Mouse (Mus musculus): ENCODE results near the gene Hist1h3d. TPM values are rescaled to one million over a fixed set of nuclear protein-coding genes. Genes with fewer than 3 reads are reported as not detected.
A peak's percentile ranks its signal among the peaks of the same experiment; 100 is the strongest.
"Not testable (repeated sequence)": the region's sequence is repeated elsewhere in the genome, so short reads cannot be mapped to it uniquely, and the experiment has no call there.

Hist1h3d gene
- polyA plus RNA-seq, 1 experiment from 2014 or later, result 2.6 TPM

DNA sequence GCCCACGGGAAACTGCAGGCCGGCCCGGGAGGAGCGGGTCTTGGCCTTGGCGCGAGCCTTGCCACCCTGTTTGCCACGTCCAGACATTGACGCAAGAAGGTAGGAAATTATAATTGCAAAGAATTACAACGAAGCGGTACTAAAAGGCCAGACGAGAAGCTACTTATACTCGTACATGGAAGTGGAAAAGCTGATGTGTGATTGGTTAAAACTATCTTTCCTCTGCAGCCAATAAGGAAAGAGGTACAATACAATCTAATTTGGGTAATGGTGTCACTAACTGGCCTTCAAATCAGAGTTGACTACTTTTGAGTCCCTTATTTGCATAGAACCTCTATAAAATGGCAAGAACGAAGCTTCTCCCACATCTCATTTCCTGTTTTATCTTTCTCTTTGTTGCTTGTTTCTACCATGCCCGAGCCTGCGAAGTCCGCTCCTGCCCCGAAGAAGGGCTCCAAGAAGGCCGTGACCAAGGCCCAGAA is 4.5 kb upstream of the Hist1h3d start, which contains the start of the genes Hist1h2ae and Hist1h2bg:
TSS of gene Hist1h2ae (minus strand) at position 199 of the 482 bp plus-strand sequence.
TSS of gene Hist1h2bg (plus strand) at position 375 of the 482 bp plus-strand sequence.
- Histone ChIP-seq H3K27ac (peak within 1 kb of the TSS; percentile 95), H3K4me1 (replicated peaks; ENCODE audit: insufficient read depth, low read length) (0 out of 2 replicates have a peak, but pooled peaks cover 7% of the 10 kb centered on the region), H3K9me3 (replicated peaks; ENCODE audit: low read length) (no peaks in the 10 kb centered on the region), H3K36me3 (ENCODE audit: insufficient read depth, low read length) (no peaks in the 10 kb centered on the region), H3K9ac (ENCODE audit: low read depth, low read length) (peak within 1 kb of the TSS; percentile 55), H3K27me3 (ENCODE audit: insufficient read depth, low read length) (no peaks in the 10 kb centered on the region), H3K4me2 (ENCODE audit: low read length) (peak within 1 kb of the TSS; percentile 64), H3K4me3 (replicated peaks; ENCODE audit: low read depth, low read length) (peak within 1 kb of the TSS; percentile 48)
- ATAC-seq (replicated peaks; ENCODE audit: low FRiP score, low read depth), result peak; percentile 86
- no peak for TF ChIP-seq CTCF (IDR thresholded peaks at IDR 0.05; ENCODE audit: low read depth)
- peak; percentile 99 for DNase-seq (ENCODE audit: low spot score)
- whole genome bisulfite sequencing, result under 1% methylated on average over 18 of the region's 18 CpGs

DNA sequence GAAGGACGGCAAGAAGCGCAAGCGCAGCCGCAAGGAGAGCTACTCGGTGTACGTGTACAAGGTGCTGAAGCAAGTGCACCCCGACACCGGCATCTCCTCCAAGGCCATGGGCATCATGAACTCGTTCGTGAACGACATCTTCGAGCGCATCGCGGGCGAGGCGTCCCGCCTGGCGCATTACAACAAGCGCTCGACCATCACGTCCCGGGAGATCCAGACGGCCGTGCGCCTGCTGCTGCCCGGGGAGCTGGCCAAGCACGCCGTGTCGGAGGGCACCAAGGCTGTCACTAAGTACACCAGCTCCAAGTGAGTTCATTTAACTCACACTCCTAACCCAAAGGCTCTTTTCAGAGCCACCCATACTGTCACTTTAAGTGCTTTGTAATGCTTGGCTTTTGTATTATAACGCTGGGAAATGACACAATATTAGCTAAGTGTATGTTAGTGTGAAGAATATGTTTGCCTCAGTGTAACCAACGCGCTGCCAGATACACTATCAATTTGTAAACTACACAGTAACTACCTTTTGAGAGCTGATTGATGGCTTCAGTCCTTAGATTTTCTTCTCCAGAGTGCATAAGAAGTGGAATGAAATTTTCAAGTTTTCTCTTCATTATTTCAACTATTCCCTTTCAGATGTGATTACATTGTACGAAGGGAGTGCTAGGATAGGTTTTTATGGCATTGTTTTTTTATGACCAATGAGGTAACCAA is 3.9 kb upstream of the Hist1h3d start:
- Histone ChIP-seq H3K4me3 (replicated peaks; ENCODE audit: low read depth, low read length) (peak overlapping the region; percentile 48), H3K4me2 (ENCODE audit: low read length) (peak overlapping the region; percentile 64), H3K27ac (peak overlapping the region; percentile 95), H3K9ac (ENCODE audit: low read depth, low read length) (peak overlapping the region; percentile 47), H3K4me1 (replicated peaks; ENCODE audit: insufficient read depth, low read length) (peaks cover 12% of the 10 kb centered on the region; the same call in 1 of the 2 replicates)
- H3K9me3 ChIP-seq (replicated peaks; ENCODE audit: low read length); ATAC-seq (replicated peaks; ENCODE audit: low FRiP score, low read depth); H3K27me3 ChIP-seq (ENCODE audit: insufficient read depth, low read length); H3K36me3 ChIP-seq (ENCODE audit: insufficient read depth, low read length): not testable (repeated sequence)
- peak; percentile 48 for DNase-seq (ENCODE audit: low spot score)
- 1% methylated on average over 9 of the region's 34 CpGs for WGBS

DNA sequence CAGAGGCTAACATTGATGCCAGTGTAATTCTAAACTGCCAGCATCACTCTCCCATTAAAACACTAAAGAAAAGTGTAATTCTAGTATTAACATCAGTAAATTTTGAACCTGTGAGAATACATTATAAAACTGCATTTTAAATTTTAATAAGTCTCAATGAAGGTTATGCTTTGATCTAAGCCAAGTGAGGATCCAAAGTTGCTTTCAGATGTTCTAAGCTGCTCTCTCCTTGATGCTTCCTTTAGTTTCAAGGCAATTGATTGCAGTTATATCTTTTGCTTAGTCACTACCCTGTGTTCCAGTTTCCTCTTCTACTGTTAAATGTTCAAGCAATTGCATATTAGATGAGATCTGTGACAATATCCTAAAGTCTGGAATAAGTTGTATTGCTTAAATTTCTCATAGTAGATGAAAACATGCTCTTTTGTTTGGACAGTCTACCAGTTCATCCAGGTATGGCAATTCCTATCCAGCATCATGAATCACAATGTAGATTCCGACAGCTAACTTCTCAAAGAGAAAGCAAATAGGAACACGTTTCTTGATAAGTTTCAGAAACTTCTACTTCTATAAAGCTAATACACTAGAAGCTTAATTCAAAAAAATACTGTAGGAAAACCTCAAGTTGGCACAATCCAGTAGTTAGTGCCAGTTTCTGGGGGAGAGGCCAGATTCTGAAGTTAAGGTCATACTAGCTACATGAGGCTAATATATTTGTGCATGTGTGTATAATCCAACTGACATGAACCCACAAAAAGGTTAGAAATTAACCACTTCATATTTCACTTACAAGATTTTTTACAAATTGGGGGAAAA is 3.1 kb upstream of the Hist1h3d start:
- WGBS, result 19% methylated on average over 2 of the region's 2 CpGs
- H3K27ac ChIP-seq, result peak overlapping the region; percentile 95
- no peaks in the 10 kb centered on the region for H3K27me3 ChIP-seq (ENCODE audit: insufficient read depth, low read length)
- peak overlapping the region; percentile 64 for H3K4me2 ChIP-seq (ENCODE audit: low read length)
- no peaks in the 10 kb centered on the region for H3K36me3 ChIP-seq (ENCODE audit: insufficient read depth, low read length)
- H3K9ac ChIP-seq (ENCODE audit: low read depth, low read length), result peak overlapping the region; percentile 47
- H3K4me1 ChIP-seq (replicated peaks; ENCODE audit: insufficient read depth, low read length), result peaks cover 13% of the 10 kb centered on the region; the same call in 1 of the 2 replicates
- H3K9me3 ChIP-seq (replicated peaks; ENCODE audit: low read length), result no peaks in the 10 kb centered on the region
- no peak for ATAC-seq (replicated peaks; ENCODE audit: low FRiP score, low read depth)
- no peak for TF ChIP-seq CTCF (IDR thresholded peaks at IDR 0.05; ENCODE audit: low read depth)
- peak overlapping the region; percentile 48 for H3K4me3 ChIP-seq (replicated peaks; ENCODE audit: low read depth, low read length)
- DNase-seq (ENCODE audit: low spot score), result peak; percentile 58

DNA sequence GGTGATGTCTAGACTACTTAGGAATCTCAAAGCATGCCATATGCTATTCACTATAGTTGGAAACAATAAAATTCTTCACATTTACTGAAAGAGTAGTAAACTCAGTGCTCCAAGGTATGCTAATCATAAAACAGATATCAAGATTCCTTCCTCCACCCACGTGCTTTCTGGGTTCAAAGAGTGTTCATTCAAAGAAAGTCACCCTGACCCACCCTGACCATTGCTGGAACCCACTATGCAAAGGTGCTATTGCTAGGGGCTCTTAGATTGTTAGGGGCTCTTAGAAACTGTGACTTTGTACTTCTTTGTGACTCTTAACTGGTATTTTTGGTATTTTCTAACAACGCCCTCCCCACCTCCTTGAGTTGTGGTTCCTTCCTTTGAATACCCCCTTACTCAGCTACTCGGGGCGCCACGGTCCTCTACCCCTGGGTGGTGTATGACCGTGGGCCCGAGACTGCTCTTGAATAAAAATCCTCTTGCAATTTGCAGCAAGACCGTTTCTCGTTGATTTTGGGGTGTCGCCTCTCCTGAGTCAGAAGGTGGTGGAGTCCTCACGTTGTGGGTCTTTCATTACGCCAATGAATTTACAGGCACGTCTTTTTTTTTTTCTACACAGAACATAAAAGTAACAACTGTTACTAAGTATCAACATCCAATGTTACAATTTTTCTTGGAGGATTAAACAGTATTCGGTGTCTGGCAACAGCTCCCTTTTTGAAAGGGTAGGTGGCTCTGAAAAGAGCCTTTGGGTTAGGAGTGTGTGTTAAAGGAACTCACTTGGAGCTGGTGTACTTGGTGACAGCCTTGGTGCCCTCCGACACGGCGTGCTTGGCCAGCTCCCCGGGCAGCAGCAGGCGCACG is 2.3 kb upstream of the Hist1h3d start:
- Histone ChIP-seq H3K27ac (peak overlapping the region; percentile 86), H3K4me2 (ENCODE audit: low read length) (peak overlapping the region; percentile 64), H3K4me3 (replicated peaks; ENCODE audit: low read depth, low read length) (peak overlapping the region; percentile 48), H3K9ac (ENCODE audit: low read depth, low read length) (peak overlapping the region; percentile 47; the same call in 1 of the 2 replicates), H3K4me1 (replicated peaks; ENCODE audit: insufficient read depth, low read length) (peaks cover 13% of the 10 kb centered on the region; the same call in 1 of the 2 replicates)
- WGBS, result 4% methylated on average over 18 of the region's 20 CpGs
- not testable (repeated sequence) for ATAC-seq (replicated peaks; ENCODE audit: low FRiP score, low read depth); DNase-seq (ENCODE audit: low spot score); H3K9me3 ChIP-seq (replicated peaks; ENCODE audit: low read length); H3K36me3 ChIP-seq (ENCODE audit: insufficient read depth, low read length); H3K27me3 ChIP-seq (ENCODE audit: insufficient read depth, low read length)

DNA sequence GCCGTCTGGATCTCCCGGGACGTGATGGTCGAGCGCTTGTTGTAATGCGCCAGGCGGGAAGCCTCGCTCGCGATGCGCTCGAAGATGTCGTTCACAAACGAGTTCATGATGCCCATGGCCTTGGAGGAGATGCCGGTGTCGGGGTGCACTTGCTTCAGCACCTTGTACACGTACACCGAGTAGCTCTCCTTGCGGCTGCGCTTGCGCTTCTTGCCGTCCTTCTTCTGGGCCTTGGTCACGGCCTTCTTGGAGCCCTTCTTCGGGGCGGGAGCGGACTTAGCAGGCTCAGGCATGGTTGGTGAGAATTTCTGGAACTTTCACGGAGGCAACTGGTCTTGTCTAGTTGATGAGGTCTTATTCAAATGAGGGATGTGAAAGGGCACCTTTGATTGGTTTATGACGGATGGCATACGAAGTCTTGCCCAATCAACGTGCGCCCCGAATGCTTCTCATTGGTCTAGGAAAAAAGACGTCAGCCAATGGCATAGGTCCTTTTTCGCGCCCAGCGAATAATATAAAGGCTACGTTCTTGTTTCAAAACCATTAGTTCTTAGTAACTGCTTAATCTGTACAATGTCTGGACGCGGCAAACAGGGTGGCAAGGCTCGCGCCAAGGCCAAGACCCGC is 1.6 kb upstream of the Hist1h3d start, which contains the start of the genes Hist1h2bf and Hist1h2ad:
TSS of gene Hist1h2bf (minus strand) at position 299 of the 627 bp plus-strand sequence.
TSS of gene Hist1h2ad (plus strand) at position 484 of the 627 bp plus-strand sequence.
- H3K4me1 ChIP-seq (replicated peaks; ENCODE audit: insufficient read depth, low read length), result peaks cover 13% of the 10 kb centered on the region; the same call in 1 of the 2 replicates
- under 1% methylated on average over 30 of the region's 42 CpGs for WGBS
- H3K27ac ChIP-seq, result peak within 1 kb of the TSS; percentile 86
- not testable (repeated sequence) for H3K27me3 ChIP-seq (ENCODE audit: insufficient read depth, low read length); H3K36me3 ChIP-seq (ENCODE audit: insufficient read depth, low read length); H3K9me3 ChIP-seq (replicated peaks; ENCODE audit: low read length)
- peak within 1 kb of the TSS; percentile 51; the same call in 1 of the 2 replicates for H3K9ac ChIP-seq (ENCODE audit: low read depth, low read length)
- DNase-seq (ENCODE audit: low spot score) (peak; percentile 100), ATAC-seq (replicated peaks; ENCODE audit: low FRiP score, low read depth) (peak; percentile 92)
- peak within 1 kb of the TSS; percentile 48 for H3K4me3 ChIP-seq (replicated peaks; ENCODE audit: low read depth, low read length)
- peak within 1 kb of the TSS; percentile 64 for H3K4me2 ChIP-seq (ENCODE audit: low read length)

DNA sequence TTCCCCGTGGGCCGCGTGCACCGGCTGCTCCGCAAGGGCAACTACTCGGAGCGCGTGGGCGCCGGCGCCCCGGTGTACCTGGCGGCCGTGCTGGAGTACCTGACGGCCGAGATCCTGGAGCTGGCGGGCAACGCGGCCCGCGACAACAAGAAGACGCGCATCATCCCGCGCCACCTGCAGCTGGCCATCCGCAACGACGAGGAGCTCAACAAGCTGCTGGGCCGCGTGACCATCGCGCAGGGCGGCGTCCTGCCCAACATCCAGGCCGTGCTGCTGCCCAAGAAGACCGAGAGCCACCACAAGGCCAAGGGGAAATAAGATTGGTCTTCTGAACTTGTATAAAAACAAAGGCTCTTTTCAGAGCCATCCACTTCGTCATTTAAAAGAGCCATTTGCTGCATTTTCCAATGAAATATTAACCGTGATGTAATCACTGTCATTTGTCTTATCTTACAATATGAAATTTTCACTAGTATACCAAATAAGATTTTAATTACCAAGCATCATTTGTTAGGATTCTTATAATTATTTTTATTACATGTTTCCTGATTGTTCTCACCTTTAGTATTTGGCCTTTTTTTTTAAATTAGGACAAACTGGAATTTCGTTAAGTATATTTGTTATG is 905 bp upstream of the Hist1h3d start:
- under 1% methylated on average over 6 of the region's 39 CpGs for WGBS

DNA sequence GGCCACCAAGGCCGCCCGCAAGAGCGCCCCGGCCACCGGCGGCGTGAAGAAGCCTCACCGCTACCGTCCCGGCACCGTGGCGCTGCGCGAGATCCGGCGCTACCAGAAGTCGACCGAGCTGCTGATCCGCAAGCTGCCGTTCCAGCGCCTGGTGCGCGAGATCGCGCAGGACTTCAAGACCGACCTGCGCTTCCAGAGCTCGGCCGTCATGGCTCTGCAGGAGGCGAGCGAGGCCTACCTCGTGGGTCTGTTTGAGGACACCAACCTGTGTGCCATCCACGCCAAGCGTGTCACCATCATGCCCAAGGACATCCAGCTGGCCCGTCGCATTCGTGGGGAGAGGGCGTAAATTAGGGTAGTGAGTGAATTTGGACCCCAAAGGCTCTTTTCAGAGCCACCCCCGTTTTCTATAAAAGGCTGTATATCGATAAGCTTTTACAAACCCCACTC is 326 bp downstream of the Hist1h3d start:
- Histone ChIP-seq H3K4me2 (ENCODE audit: low read length) (peak overlapping the region; percentile 59), H3K4me3 (replicated peaks; ENCODE audit: low read depth, low read length) (peak overlapping the region; percentile 32), H3K9ac (ENCODE audit: low read depth, low read length) (peak overlapping the region; percentile 53; the same call in 1 of the 2 replicates), H3K27ac (peak overlapping the region; percentile 75), H3K4me1 (replicated peaks; ENCODE audit: insufficient read depth, low read length) (peaks cover 13% of the 10 kb centered on the region; the same call in 1 of the 2 replicates)
- H3K27me3 ChIP-seq (ENCODE audit: insufficient read depth, low read length); H3K9me3 ChIP-seq (replicated peaks; ENCODE audit: low read length); DNase-seq (ENCODE audit: low spot score); H3K36me3 ChIP-seq (ENCODE audit: insufficient read depth, low read length); ATAC-seq (replicated peaks; ENCODE audit: low FRiP score, low read depth): not testable (repeated sequence)
- WGBS, result 0% methylated on average over 9 of the region's 40 CpGs

More for the DNA sequence above, 905 bp upstream of the Hist1h3d start:
- not testable (repeated sequence) for H3K9ac ChIP-seq (ENCODE audit: low read depth, low read length); ATAC-seq (replicated peaks; ENCODE audit: low FRiP score, low read depth); H3K9me3 ChIP-seq (replicated peaks; ENCODE audit: low read length); H3K36me3 ChIP-seq (ENCODE audit: insufficient read depth, low read length); H3K27me3 ChIP-seq (ENCODE audit: insufficient read depth, low read length)
- peak overlapping the region; percentile 59 for H3K4me2 ChIP-seq (ENCODE audit: low read length)
- DNase-seq (ENCODE audit: low spot score), result peak; percentile 33
- H3K4me3 ChIP-seq (replicated peaks; ENCODE audit: low read depth, low read length), result peak overlapping the region; percentile 48; the same call in 1 of the 2 replicates
- H3K27ac ChIP-seq, result peak overlapping the region; percentile 86
- H3K4me1 ChIP-seq (replicated peaks; ENCODE audit: insufficient read depth, low read length), result peaks cover 13% of the 10 kb centered on the region; the same call in 1 of the 2 replicates

Measured in kidney, postnatal 0 days (tissue).